Mouse (Mus musculus) C2C12 (cell line): ENCODE results near the gene H2-T3.
"Not testable (repeated sequence)": the region's sequence is repeated elsewhere in the genome, so short reads cannot be mapped to it uniquely, and the experiment has no call there.

Source experiments
- CTCF ChIP-seq: IDR thresholded peaks from one replicate; pipeline ENCODE4 v1.5.1; 2011; ENCODE audit not compliant: control insufficient read depth, insufficient read depth, insufficient read length
- USF1 ChIP-seq: IDR thresholded peaks from one replicate; pipeline ENCODE4 v1.6.1; 2011; ENCODE audit warnings: low read depth, mild to moderate bottlenecking, control low read depth, moderate library complexity

DNA sequence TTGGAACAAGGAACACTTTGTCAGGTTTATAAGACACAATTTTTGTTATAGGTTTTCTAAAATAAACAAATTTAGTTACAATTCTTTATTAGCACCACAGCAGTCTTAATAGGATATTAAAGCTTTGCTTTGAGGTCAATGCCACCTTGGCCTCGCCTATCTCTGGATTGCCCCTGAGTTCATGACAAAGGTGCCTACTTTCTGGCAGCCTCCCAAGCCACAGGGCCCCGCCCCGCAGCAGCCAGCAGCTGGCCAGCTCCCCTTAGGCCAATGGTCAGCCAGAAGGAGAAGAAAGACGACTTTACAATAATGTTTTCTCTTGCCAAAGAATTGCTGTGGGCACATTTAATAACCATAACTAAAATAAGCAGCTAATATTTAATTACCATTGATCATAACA, 38.9 kb downstream of the H2-T3 start:
- not testable (repeated sequence) for TF ChIP-seq USF1, CTCF
